Mouse (Mus musculus): ENCODE measurements around the gene Wnt7b. TPM values are rescaled to one million over a fixed set of nuclear protein-coding genes. Genes with fewer than 3 reads are reported as not detected.

The Wnt7b gene
- 0.41 and 0.72 TPM in 2 replicates for polyA plus RNA-seq (2015; fragmentation: Nextera tagmentation; extraction: Ambion mirVana)

GRCm38 (mm10) chr15:85582356-85582910 is at the start of gene Wnt7b:
Wnt7b (minus strand) TSS chr15:85582473.

GRCm38 (mm10) chr15:85503127-85503526 is 79.1 kb downstream of the Wnt7b start, which contains the start of gene 7530416G11Rik:
7530416G11Rik (minus strand) TSS chr15:85503227.

Other genes with a start within 250 kb of the Wnt7b start
- 174 and 187 TPM in 2 replicates for gene Atxn10, start 246.2 kb downstream of the Wnt7b start, polyA plus RNA-seq (2015; fragmentation: Nextera tagmentation; extraction: Ambion mirVana)
- not detected in 2 replicates for gene 7530416G11Rik, start 79.2 kb downstream of the Wnt7b start, polyA plus RNA-seq (2015; fragmentation: Nextera tagmentation; extraction: Ambion mirVana)
- gene Ppara, start 152.5 kb upstream of the Wnt7b start, polyA plus RNA-seq (2015; fragmentation: Nextera tagmentation; extraction: Ambion mirVana), result 9.6 and 12.3 TPM in 2 replicates
- 47.7 and 58.1 TPM in 2 replicates for gene Cdpf1, start 229.2 kb upstream of the Wnt7b start, polyA plus RNA-seq (2015; fragmentation: Nextera tagmentation; extraction: Ambion mirVana)
- gene Pkdrej, start 239.3 kb upstream of the Wnt7b start, polyA plus RNA-seq (2015; fragmentation: Nextera tagmentation; extraction: Ambion mirVana), result 0.05 and 0.07 TPM in 2 replicates
- 6.8 and 10.6 TPM in 2 replicates for gene Ttc38, start 249.8 kb upstream of the Wnt7b start, polyA plus RNA-seq (2015; fragmentation: Nextera tagmentation; extraction: Ambion mirVana)

Measured in adrenal gland, postnatal 0 days (tissue).